Mouse (Mus musculus): ENCODE measurements around the gene Tmem39b. TPM values are rescaled to one million over a fixed set of nuclear protein-coding genes. Genes with fewer than 3 reads are reported as not detected.

The Tmem39b gene
- total RNA-seq, 2 experiments from 2014 or later = 3.0 to 3.9 TPM

Small RNA genes lying within 50 kb of the gene (microRNA-seq; reads per million reads assigned to microRNA genes)
- gene Mir7016 = not detected

Other genes starting within 250 kb of the Tmem39b start
- 10 to 100 TPM; 36.4 to 41.2 TPM for gene Bsdc1, start 235.3 kb downstream of the Tmem39b start, total RNA-seq (2021)
- not detected for gene Tssk3, start 205.8 kb downstream of the Tmem39b start, total RNA-seq (2021)
- gene Fam229a, start 205.6 kb downstream of the Tmem39b start, total RNA-seq (2021) = not detected
- 1 to 10 TPM in 1 of 2 experiments, under 1 TPM in 1; 0.64 to 1.1 TPM for gene Marcksl1, start 183.3 kb downstream of the Tmem39b start, total RNA-seq (2021)
- 1 to 10 TPM; 7.7 to 8.2 TPM for gene Hdac1, start 154.1 kb downstream of the Tmem39b start, total RNA-seq (2021)
- gene Lck, start 123.2 kb downstream of the Tmem39b start, total RNA-seq (2021) = not detected
- gene Fam167b, start 118.3 kb downstream of the Tmem39b start, total RNA-seq (2021) = not detected
- gene Eif3i, start 96.2 kb downstream of the Tmem39b start, total RNA-seq (2021) = 100 to 1,000 TPM; 132 to 136 TPM
- gene Tmem234, start 96.2 kb downstream of the Tmem39b start, total RNA-seq (2021) = 10 to 100 TPM; 28.8 to 32.9 TPM
- gene Dcdc2b, start 82.6 kb downstream of the Tmem39b start, total RNA-seq (2021) = under 1 TPM; 0.71 to 0.84 TPM
- 1 to 10 TPM; 7.4 to 8.8 TPM for gene Iqcc, start 77.7 kb downstream of the Tmem39b start, total RNA-seq (2021)
- gene Ccdc28b, start 72.9 kb downstream of the Tmem39b start, total RNA-seq (2021) = 10 to 100 TPM; 28.7 to 29.2 TPM
- 10 to 100 TPM; 17.4 to 18.6 TPM for gene Txlna, start 55.8 kb downstream of the Tmem39b start, total RNA-seq (2021)
- gene Kpna6, start 24.1 kb downstream of the Tmem39b start, total RNA-seq (2021) = 10 to 100 TPM; 74.1 to 78.0 TPM
- 10 to 100 TPM; 22.7 to 24.3 TPM for gene Khdrbs1, start 45.5 kb upstream of the Tmem39b start, total RNA-seq (2021)
- 100 to 1,000 TPM; 600 to 670 TPM for gene Ptp4a2, start 114.4 kb upstream of the Tmem39b start, total RNA-seq (2021)
- gene Spocd1, start 232.4 kb upstream of the Tmem39b start, total RNA-seq (2021) = not detected

Data from gastrocnemius, adult 18-20 months (tissue).